Mouse (Mus musculus) G1E (cell line): ENCODE results near the gene Gpkow.

Experiments
- CTCF ChIP-seq: IDR thresholded peaks from 2 replicates; pipeline ENCODE4 v1.5.1; 2012; ENCODE audit warnings: low read depth, low read length, inconsistent platforms, mixed read lengths
- TAL1 ChIP-seq: conservative IDR thresholded peaks from 2 replicates; pipeline ENCODE4 v1.6.1; 2012; ENCODE audit warnings: low read depth, low read length, inconsistent platforms, mixed read lengths

- TF ChIP-seq CTCF (no peak), TAL1 (no peak)
Observed at GRCm38 (mm10) chrX:7692862-7693261, 4.1 kb upstream of the Gpkow start.
